Mouse (Mus musculus): ENCODE measurements at regions not wholly inside any gene's neighbourhood (a gene's known extent, or its start where the extent isn't known, plus 50 kb on each side); places are given as distances from the start of the nearest gene placed in this dataset.

DNA sequence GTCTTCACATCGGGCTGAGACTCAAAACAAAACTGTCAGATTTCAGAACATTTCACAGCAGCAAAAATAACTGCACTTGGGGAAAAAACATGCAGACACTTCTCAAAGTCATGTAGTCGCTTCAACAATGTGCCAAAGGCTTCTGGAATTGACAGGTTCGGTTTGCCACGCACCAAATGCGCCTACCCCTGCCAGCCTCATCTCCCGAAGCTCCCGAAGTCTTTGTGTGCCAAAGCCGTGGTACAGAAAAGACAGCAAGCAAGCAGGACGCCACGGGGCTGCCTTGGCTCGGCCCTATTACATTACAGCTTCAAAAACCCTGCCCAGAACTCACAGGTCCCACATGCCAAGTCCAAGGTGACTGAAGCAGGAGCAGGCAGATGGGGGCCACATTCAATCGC is 50.9 kb upstream of the Dio3 start:
- 73% methylated on average over 12 of the region's 12 CpGs for WGBS
- no peak for DNase-seq
- H3K27me3 ChIP-seq (ENCODE audit: control insufficient read depth, insufficient read depth, low read length) = no peaks in the 10 kb centered on the region
- H3K36me3 ChIP-seq (ENCODE audit: control insufficient read depth, insufficient read depth, low read length) = no peaks in the 10 kb centered on the region
- TF ChIP-seq POLR2A (IDR thresholded peaks at IDR 0.05; ENCODE audit: insufficient read depth, low read depth, low read length) (no peak), EP300 (IDR thresholded peaks at IDR 0.05; ENCODE audit: insufficient read depth, low read depth, low read length) (no peak), CTCF (IDR thresholded peaks at IDR 0.05) (no peak)
- no peak overlapping the region for H3K27ac ChIP-seq
- no peak overlapping the region for H3K9ac ChIP-seq (ENCODE audit: low read depth, low read length)
- H3K4me1 ChIP-seq (ENCODE audit: control insufficient read depth, insufficient read depth, low read length) = no peaks in the 10 kb centered on the region
- intact Hi-C loops (cut with DNase I) = no loop called here
- H3K4me3 ChIP-seq = no peak overlapping the region
- H3K79me2 ChIP-seq (replicated peaks; ENCODE audit: control insufficient read depth, insufficient read depth, low read length) = no peaks in the 10 kb centered on the region

Small RNAs in the stretch of these regions (microRNA-seq; reads per million reads assigned to microRNA genes)
- gene Gm24321 (0 reads per million in 2 experiments), gene Gm25252 (0 reads per million in 2 experiments), gene Gm25750 (0 reads per million in 2 experiments), gene Gm27379 (0 reads per million in 2 experiments), gene Gm44322 (0 reads per million in 2 experiments), gene Mir1193 (4.6 to 7.9 reads per million in 2 experiments), gene Mir1197 (0 reads per million in 2 experiments), gene Mir134 (42.1 to 43.6 reads per million in 2 experiments), gene Mir154 (121 to 145 reads per million in 2 experiments), gene Mir299a (0 reads per million in 2 experiments), gene Mir299b (0 reads per million in 2 experiments), gene Mir300 (18.2 to 19.6 reads per million in 2 experiments), gene Mir3072 (0.77 to 3.4 reads per million in 2 experiments), gene Mir323 (17.0 to 28.6 reads per million in 2 experiments), gene Mir329 (17.4 to 19.7 reads per million in 2 experiments), gene Mir369 (27.8 to 42.1 reads per million in 2 experiments), gene Mir376a (0 reads per million in 2 experiments), gene Mir376b (3.4 to 5.0 reads per million in 2 experiments), gene Mir376c (28.6 to 30.1 reads per million in 2 experiments), gene Mir377 (1.5 to 3.9 reads per million in 2 experiments), gene Mir379 (281 to 496 reads per million in 2 experiments), gene Mir380 (0 reads per million in 2 experiments), gene Mir381 (15.4 to 23.0 reads per million in 2 experiments), gene Mir382 (196 to 300 reads per million in 2 experiments), gene Mir409 (0 reads per million in 2 experiments), gene Mir410 (2.2 to 2.3 reads per million in 2 experiments), gene Mir411 (446 to 549 reads per million in 2 experiments), gene Mir412 (2.3 to 4.5 reads per million in 2 experiments), gene Mir453 (0 reads per million in 2 experiments), gene Mir485 (39.8 to 47.1 reads per million in 2 experiments), gene Mir487b (213 to 305 reads per million in 2 experiments), gene Mir494 (5.0 to 7.0 reads per million in 2 experiments), gene Mir495 (3.4 to 4.2 reads per million in 2 experiments), gene Mir496a (3.1 to 5.6 reads per million in 2 experiments), gene Mir539 (0 reads per million in 2 experiments), gene Mir541 (346 to 477 reads per million in 2 experiments), gene Mir543 (4.5 to 15.8 reads per million in 2 experiments), gene Mir544 (0 reads per million in 2 experiments), gene Mir654 (0 reads per million in 2 experiments), gene Mir666 (7.7 to 12.9 reads per million in 2 experiments), gene Mir667 (14.6 to 15.8 reads per million in 2 experiments), gene Mir668 (11.6 to 18.5 reads per million in 2 experiments), gene Mir679 (2.8 to 5.8 reads per million in 2 experiments), gene Mir758 (0 to 0.56 reads per million in 2 experiments), gene Mir882 (0 reads per million in 2 experiments)
